Mouse (Mus musculus) cerebellum, postnatal 10 days (tissue): Measurements from ENCODE around the gene Morf4l1.
"Not testable (repeated sequence)": the region's sequence is repeated elsewhere in the genome, so short reads cannot be mapped to it uniquely, and the experiment has no call there.

Experiments used
- DNase-seq, 2 experiments: peaks; one replicate each; pipeline ENCODE4 v3.0.0; 2021; ENCODE audit warnings: mixed read lengths in 2 of 2

The Morf4l1 gene

GRCm38 (mm10) chr9:90113651-90114566, 665 bp downstream of the Morf4l1 start:
- DNase-seq = peak; percentile 89 to 94

- DNase-seq = peak in 1 of 2 experiments; percentile 16
These were observed 1.4 kb downstream of the Morf4l1 start for GRCm38 (mm10) chr9:90113151-90113550.

GRCm38 (mm10) chr9:90109386-90109785, 5.2 kb downstream of the Morf4l1 start:
- no peak for DNase-seq

- DNase-seq = no peak
These were observed 6.3 kb downstream of the Morf4l1 start for GRCm38 (mm10) chr9:90108272-90108671.

- DNase-seq = no peak
These were observed 7.7 kb downstream of the Morf4l1 start for GRCm38 (mm10) chr9:90106915-90107314.

- no peak for DNase-seq
These were observed 9.1 kb downstream of the Morf4l1 start for GRCm38 (mm10) chr9:90105462-90105861.

GRCm38 (mm10) chr9:90100760-90101159, 13.8 kb downstream of the Morf4l1 start:
- peak; percentile 33 to 50 for DNase-seq

- no peak for DNase-seq
These were observed 15.6 kb downstream of the Morf4l1 start for GRCm38 (mm10) chr9:90098934-90099333.

- no peak for DNase-seq
These were observed 25.1 kb downstream of the Morf4l1 start for GRCm38 (mm10) chr9:90089339-90090104.

- no peak for DNase-seq
These were observed 26.6 kb downstream of the Morf4l1 start for GRCm38 (mm10) chr9:90087906-90088485.

- DNase-seq = no peak
These were observed 29.7 kb downstream of the Morf4l1 start for GRCm38 (mm10) chr9:90084766-90085468.

GRCm38 (mm10) chr9:90084152-90084551, 30.4 kb downstream of the Morf4l1 start:
- DNase-seq = no peak

- DNase-seq = no peak
These were observed 31.6 kb downstream of the Morf4l1 start for GRCm38 (mm10) chr9:90082992-90083391.

GRCm38 (mm10) chr9:90081961-90082360, 32.6 kb downstream of the Morf4l1 start:
- not testable (repeated sequence) for DNase-seq

GRCm38 (mm10) chr9:90076849-90077461, 37.6 kb downstream of the Morf4l1 start:
- DNase-seq = peak; percentile 83 to 88

- no peak for DNase-seq
These were observed 38.4 kb downstream of the Morf4l1 start for GRCm38 (mm10) chr9:90076131-90076530.

GRCm38 (mm10) chr9:90075336-90075735, 39.2 kb downstream of the Morf4l1 start:
- DNase-seq = no peak

- DNase-seq = no peak
These were observed 44.4 kb downstream of the Morf4l1 start for GRCm38 (mm10) chr9:90070174-90070573.

GRCm38 (mm10) chr9:90069485-90069884, 45.1 kb downstream of the Morf4l1 start:
- no peak for DNase-seq

GRCm38 (mm10) chr9:90068786-90069185, 45.8 kb downstream of the Morf4l1 start:
- DNase-seq = no peak

- no peak for DNase-seq
These were observed 47.2 kb downstream of the Morf4l1 start for GRCm38 (mm10) chr9:90067341-90067740.

GRCm38 (mm10) chr9:90060932-90061331, 53.6 kb downstream of the Morf4l1 start:
- not testable (repeated sequence) for DNase-seq
